Mouse (Mus musculus) E14TG2a.4 (cell line): ENCODE results near the gene Palmd.

Experiments used
- H3K27me3 ChIP-seq: 2 replicates; pipeline ENCODE4 v1.6.1; 2014; ENCODE audit warnings: low read length, control low read depth; ENCODE audit not compliant: insufficient read depth
- H3K36me3 ChIP-seq: 2 replicates; pipeline ENCODE4 v1.6.1; 2014; ENCODE audit warnings: low read length, control low read depth; ENCODE audit not compliant: insufficient read depth
- H3K4me1 ChIP-seq: replicated peaks from 2 replicates; pipeline ENCODE4 v1.6.1; 2014; ENCODE audit warnings: low read depth, low read length, control low read depth
- H3K4me3 ChIP-seq: replicated peaks from 2 replicates; pipeline ENCODE4 v1.5.1; 2014; ENCODE audit warnings: mild to moderate bottlenecking, low read length
- H3K9me3 ChIP-seq: 2 replicates; pipeline ENCODE4 v1.6.1; 2014; ENCODE audit warnings: low read length, control low read depth
- CTCF ChIP-seq: conservative IDR thresholded peaks from 2 replicates; pipeline ENCODE4 v1.5.1; 2014; ENCODE audit warnings: low read length
- NANOG ChIP-seq: IDR thresholded peaks from 2 replicates; pipeline ENCODE4 v1.6.1; 2014; ENCODE audit warnings: borderline replicate concordance, low read length, mixed read lengths
- POU5F1 ChIP-seq: IDR thresholded peaks from 2 replicates; pipeline ENCODE4 v1.6.1; 2014; ENCODE audit warnings: low read length, borderline replicate concordance

Gene Palmd

GRCm38 (mm10) chr3:116933158-116933557 lies 35.6 kb downstream of the Palmd start:
- H3K9me3 ChIP-seq, result peaks cover 2% of the 10 kb centered on the region; the same call in 1 of the 2 replicates
- H3K4me1 ChIP-seq, result no peaks in the 10 kb centered on the region
- H3K27me3 ChIP-seq, result no peaks in the 10 kb centered on the region
- TF ChIP-seq POU5F1 (no peak), NANOG (no peak), CTCF (no peak)
- H3K4me3 ChIP-seq, result no peak overlapping the region
- H3K36me3 ChIP-seq, result no peaks in the 10 kb centered on the region

- Histone ChIP-seq H3K9me3 (no peaks in the 10 kb centered on the region; the same call in 1 of the 2 replicates), H3K36me3 (no peaks in the 10 kb centered on the region), H3K4me3 (no peak overlapping the region), H3K4me1 (no peaks in the 10 kb centered on the region), H3K27me3 (no peaks in the 10 kb centered on the region)
- TF ChIP-seq CTCF, result no peak
- no peak for TF ChIP-seq POU5F1
- TF ChIP-seq NANOG, result no peak
Measured at GRCm38 (mm10) chr3:116928994-116929393, 39.8 kb downstream of the Palmd start.

GRCm38 (mm10) chr3:116923042-116923441 lies 45.7 kb downstream of the Palmd start:
- no peaks in the 10 kb centered on the region for H3K9me3 ChIP-seq

GRCm38 (mm10) chr3:116921535-116921934 lies 47.3 kb downstream of the Palmd start:
- H3K27me3 ChIP-seq, result no peaks in the 10 kb centered on the region
- H3K36me3 ChIP-seq, result no peaks in the 10 kb centered on the region
- no peaks in the 10 kb centered on the region for H3K4me1 ChIP-seq
- TF ChIP-seq POU5F1, result no peak
- TF ChIP-seq CTCF, result no peak
- no peak for TF ChIP-seq NANOG
- H3K9me3 ChIP-seq, result no peaks in the 10 kb centered on the region
- no peak overlapping the region for H3K4me3 ChIP-seq

More at GRCm38 (mm10) chr3:116923042-116923441, 45.7 kb downstream of the Palmd start:
- no peaks in the 10 kb centered on the region for H3K27me3 ChIP-seq
- TF ChIP-seq CTCF (no peak), POU5F1 (no peak), NANOG (no peak)
- no peaks in the 10 kb centered on the region for H3K4me1 ChIP-seq
- H3K36me3 ChIP-seq, result no peaks in the 10 kb centered on the region
- no peak overlapping the region for H3K4me3 ChIP-seq

- H3K4me3 ChIP-seq, result no peak overlapping the region
- no peaks in the 10 kb centered on the region for H3K36me3 ChIP-seq
- no peaks in the 10 kb centered on the region for H3K9me3 ChIP-seq
- H3K27me3 ChIP-seq, result no peaks in the 10 kb centered on the region
- TF ChIP-seq POU5F1, result no peak
- no peak for TF ChIP-seq CTCF
- TF ChIP-seq NANOG, result no peak
- no peaks in the 10 kb centered on the region for H3K4me1 ChIP-seq
Measured at GRCm38 (mm10) chr3:116917016-116917415, 51.8 kb downstream of the Palmd start.

GRCm38 (mm10) chr3:116914931-116915330 lies 53.9 kb downstream of the Palmd start:
- Histone ChIP-seq H3K9me3 (no peaks in the 10 kb centered on the region), H3K36me3 (no peaks in the 10 kb centered on the region), H3K27me3 (no peaks in the 10 kb centered on the region), H3K4me3 (no peak overlapping the region), H3K4me1 (no peaks in the 10 kb centered on the region)
- TF ChIP-seq NANOG (no peak), CTCF (no peak), POU5F1 (no peak)

- TF ChIP-seq NANOG (no peak), CTCF (no peak), POU5F1 (no peak)
- H3K4me3 ChIP-seq, result no peak overlapping the region
- no peaks in the 10 kb centered on the region for H3K4me1 ChIP-seq
- no peaks in the 10 kb centered on the region for H3K36me3 ChIP-seq
- H3K9me3 ChIP-seq, result no peaks in the 10 kb centered on the region
- H3K27me3 ChIP-seq, result no peaks in the 10 kb centered on the region
Measured at GRCm38 (mm10) chr3:116914374-116914773, 54.4 kb downstream of the Palmd start.

- Histone ChIP-seq H3K27me3 (no peaks in the 10 kb centered on the region), H3K36me3 (peaks cover 62% of the 10 kb centered on the region), H3K4me1 (peaks cover 10% of the 10 kb centered on the region), H3K4me3 (no peak overlapping the region), H3K9me3 (peaks cover 3% of the 10 kb centered on the region)
- TF ChIP-seq POU5F1, result no peak
Measured at GRCm38 (mm10) chr3:116906596-116906995, 62.2 kb downstream of the Palmd start.

- TF ChIP-seq NANOG (no peak), CTCF (no peak), POU5F1 (no peak)
- Histone ChIP-seq H3K9me3 (peaks cover 3% of the 10 kb centered on the region), H3K36me3 (peaks cover 69% of the 10 kb centered on the region), H3K4me1 (peaks cover 10% of the 10 kb centered on the region), H3K4me3 (no peak overlapping the region; the same call in 1 of the 2 replicates), H3K27me3 (no peaks in the 10 kb centered on the region)
Measured at GRCm38 (mm10) chr3:116905898-116906297, 62.9 kb downstream of the Palmd start.
